Mouse (Mus musculus) liver (tissue): ENCODE data around the gene Ncaph.
"Not testable (repeated sequence)": the region's sequence is repeated elsewhere in the genome, so short reads cannot be mapped to it uniquely, and the experiment has no call there.

Experiments used
- DNase-seq: peaks from one replicate; pipeline ENCODE4 v3.0.0-alpha.2; 2020; ENCODE audit warnings: mixed read lengths

The Ncaph gene

GRCm38 (mm10) chr2:127086235-127086634 lies 47.5 kb downstream of the Ncaph start:
- DNase-seq = no peak

GRCm38 (mm10) chr2:127080591-127081218 lies 53.0 kb downstream of the Ncaph start:
- peak; percentile 40 for DNase-seq

GRCm38 (mm10) chr2:127079881-127080590 lies 53.7 kb downstream of the Ncaph start:
- DNase-seq = no peak

- DNase-seq = not testable (repeated sequence)
Measured at GRCm38 (mm10) chr2:127079066-127079465, 54.7 kb downstream of the Ncaph start.

- no peak for DNase-seq
Measured at GRCm38 (mm10) chr2:127077611-127078010, 56.1 kb downstream of the Ncaph start.

GRCm38 (mm10) chr2:127074116-127074515 lies 59.6 kb downstream of the Ncaph start:
- no peak for DNase-seq

GRCm38 (mm10) chr2:127070879-127071278 lies 62.9 kb downstream of the Ncaph start:
- no peak for DNase-seq

- DNase-seq = peak; percentile 93
Measured at GRCm38 (mm10) chr2:127070435-127070841, 63.3 kb downstream of the Ncaph start, which contains the start of gene Blvra. Blvra (plus strand) TSS chr2:127070665.

GRCm38 (mm10) chr2:127069781-127070434 lies 63.8 kb downstream of the Ncaph start:
- no peak for DNase-seq

- no peak for DNase-seq
Measured at GRCm38 (mm10) chr2:127068806-127069205, 64.9 kb downstream of the Ncaph start.

GRCm38 (mm10) chr2:127061471-127061870 lies 72.3 kb downstream of the Ncaph start:
- DNase-seq = no peak
